Mouse (Mus musculus) adrenal gland, adult (tissue): ENCODE results near the gene 9230104L09Rik.

Source experiments
- DNase-seq, 2 experiments: peaks; one replicate each; pipeline ENCODE4 v3.0.0; 2022 to 2023; ENCODE audit warnings: low spot score in 1 of 2; ENCODE audit not compliant: inconsistent age in 2 of 2

The 9230104L09Rik gene

GRCm38 (mm10) chr2:148864966-148865365 lies at the start of gene 9230104L09Rik:
Gene 9230104L09Rik, minus strand, starts transcription at chr2:148865038.
- DNase-seq, result no peak

GRCm38 (mm10) chr2:148902286-148902685 lies 37.4 kb upstream of the 9230104L09Rik start:
- DNase-seq, result peak; percentile 67 to 89

- DNase-seq, result no peak
Observed at GRCm38 (mm10) chr2:148900305-148900704, 35.5 kb upstream of the 9230104L09Rik start.

DNA sequence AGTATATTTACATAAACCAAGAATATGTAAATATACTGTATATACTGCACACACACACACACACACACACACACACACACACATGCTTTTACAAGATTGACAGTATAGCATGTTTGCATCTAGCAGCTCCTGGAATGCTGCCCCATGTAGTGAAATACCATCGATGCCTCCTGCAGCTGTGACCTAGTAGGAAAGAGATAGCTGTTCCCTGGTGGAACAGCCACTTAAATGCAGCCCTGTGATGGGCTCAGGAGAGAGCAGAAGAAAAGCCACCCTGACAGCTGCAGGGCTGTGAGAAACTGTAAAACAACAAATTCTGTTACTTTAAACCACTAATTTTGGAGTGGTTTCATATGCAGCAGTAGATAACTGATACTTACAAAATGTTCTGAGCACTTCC lies 31.4 kb upstream of the 9230104L09Rik start:
- DNase-seq, result no peak

GRCm38 (mm10) chr2:148893107-148893506 lies 28.3 kb upstream of the 9230104L09Rik start:
- DNase-seq, result no peak

- no peak for DNase-seq
Observed at GRCm38 (mm10) chr2:148890021-148890851, 25.4 kb upstream of the 9230104L09Rik start.

- no peak for DNase-seq
Observed at GRCm38 (mm10) chr2:148889331-148890010, 24.6 kb upstream of the 9230104L09Rik start.

DNA sequence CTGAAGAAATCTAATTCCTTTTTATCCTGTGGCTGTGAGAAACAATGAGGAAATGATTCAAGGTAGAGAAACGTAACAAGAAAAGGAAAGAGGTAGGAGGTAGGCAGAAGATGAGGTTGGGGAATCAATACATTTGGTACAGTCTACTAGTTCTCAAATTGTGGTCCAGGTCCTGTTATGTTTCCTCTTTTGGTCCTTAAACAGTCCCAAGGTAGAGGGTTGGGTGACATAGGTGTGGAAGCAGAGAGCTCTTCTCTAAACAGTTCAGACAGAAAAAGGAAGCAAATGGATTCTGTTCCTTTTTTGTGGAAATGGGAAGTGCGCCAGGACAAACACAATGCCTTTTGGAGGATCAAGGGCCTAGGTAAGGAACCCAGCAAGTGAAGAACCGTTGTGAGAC lies 24.0 kb upstream of the 9230104L09Rik start:
- no peak for DNase-seq

GRCm38 (mm10) chr2:148884738-148885137 lies 19.9 kb upstream of the 9230104L09Rik start:
- DNase-seq, result no peak

DNA sequence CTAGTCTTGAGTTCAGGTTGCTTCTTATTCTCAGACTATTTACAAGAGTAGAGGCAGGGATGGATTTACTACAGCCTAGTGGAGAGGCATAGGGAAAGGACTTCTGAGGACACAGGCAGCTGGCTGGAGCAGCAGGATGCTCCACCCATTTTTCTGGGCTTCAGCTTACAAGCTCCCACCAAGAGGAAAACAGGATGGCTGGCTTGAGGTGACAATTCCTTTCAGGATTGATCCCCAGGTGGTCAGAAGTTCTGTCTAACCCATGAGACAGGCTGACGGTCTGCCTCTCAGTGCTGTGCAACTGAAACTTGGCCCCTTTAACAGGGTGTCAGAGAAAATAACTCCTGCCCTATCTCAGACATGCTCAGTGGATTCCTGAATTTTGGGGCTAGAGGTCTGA lies 14.4 kb upstream of the 9230104L09Rik start:
- peak in 1 of 2 experiments; percentile 36 for DNase-seq

DNA sequence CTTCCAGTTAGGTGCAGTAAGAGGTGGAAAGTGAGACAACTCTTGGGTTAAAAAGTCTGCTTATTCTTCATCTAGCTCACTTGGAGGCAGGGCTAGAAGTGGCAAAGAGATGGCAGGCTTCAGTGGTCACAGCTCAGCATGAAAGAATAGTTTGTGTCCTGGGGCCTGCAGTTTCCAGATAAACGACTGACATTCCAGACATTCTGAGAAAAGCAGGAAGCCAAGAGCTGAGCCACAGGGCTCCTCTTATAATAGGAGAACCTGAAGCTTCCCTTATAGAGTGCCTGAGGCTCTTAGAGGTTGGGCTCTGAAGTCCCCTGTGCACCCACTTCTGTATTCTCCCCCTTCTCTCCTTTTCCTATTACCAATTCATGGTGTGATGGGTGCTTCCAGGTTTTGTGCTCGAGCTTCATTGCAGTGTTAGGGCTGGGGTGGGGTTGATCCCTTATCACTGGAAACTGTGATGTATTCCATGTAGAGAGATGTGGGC lies 13.8 kb upstream of the 9230104L09Rik start:
- DNase-seq, result no peak

DNA sequence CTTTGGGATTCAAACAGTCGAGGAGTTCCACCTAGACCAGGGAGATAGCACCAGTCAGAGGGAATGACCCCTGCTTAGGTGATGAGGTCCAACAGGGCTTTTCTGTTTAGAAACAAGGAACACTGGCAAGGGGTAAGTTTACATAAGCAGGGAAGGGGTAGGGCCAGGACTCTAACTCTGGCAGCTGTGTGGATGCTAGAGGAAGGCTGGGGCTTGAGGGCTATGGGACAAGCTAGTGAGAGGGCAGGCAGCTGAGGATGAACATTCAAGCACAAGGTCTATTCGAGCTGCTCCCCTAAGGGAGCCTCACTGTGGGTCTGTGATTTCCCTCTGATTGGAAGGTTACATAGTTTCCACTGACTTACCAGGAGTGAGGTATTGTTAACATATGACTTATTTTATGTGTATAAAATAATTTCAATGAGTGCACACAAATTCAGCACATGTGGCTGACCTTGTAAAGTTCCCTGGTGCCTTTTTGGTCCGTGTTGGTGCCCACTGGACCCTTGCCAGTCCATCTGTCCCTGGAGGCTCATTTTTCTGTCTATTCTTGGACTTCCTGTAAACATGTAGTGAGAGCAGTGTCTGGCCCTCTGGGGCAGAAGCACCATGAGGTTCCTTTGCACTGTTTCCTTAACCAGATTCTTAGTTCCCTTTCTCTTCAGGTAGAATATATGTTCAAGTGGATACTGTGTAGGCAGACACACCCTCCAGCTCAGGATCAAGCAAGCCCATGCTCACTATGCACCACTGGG lies 12.4 kb upstream of the 9230104L09Rik start:
- DNase-seq, result peak; percentile 49 to 84

- DNase-seq, result peak; percentile 96 to 98
Observed at GRCm38 (mm10) chr2:148875335-148875811, 10.5 kb upstream of the 9230104L09Rik start, which contains the start of gene Cst3. Gene Cst3, minus strand, starts transcription at chr2:148875692.

- DNase-seq, result peak; percentile 33 to 76
Observed at GRCm38 (mm10) chr2:148874617-148875334, 9.9 kb upstream of the 9230104L09Rik start.

- DNase-seq, result peak in 1 of 2 experiments; percentile 41
Observed at GRCm38 (mm10) chr2:148874224-148874616, 9.4 kb upstream of the 9230104L09Rik start.

DNA sequence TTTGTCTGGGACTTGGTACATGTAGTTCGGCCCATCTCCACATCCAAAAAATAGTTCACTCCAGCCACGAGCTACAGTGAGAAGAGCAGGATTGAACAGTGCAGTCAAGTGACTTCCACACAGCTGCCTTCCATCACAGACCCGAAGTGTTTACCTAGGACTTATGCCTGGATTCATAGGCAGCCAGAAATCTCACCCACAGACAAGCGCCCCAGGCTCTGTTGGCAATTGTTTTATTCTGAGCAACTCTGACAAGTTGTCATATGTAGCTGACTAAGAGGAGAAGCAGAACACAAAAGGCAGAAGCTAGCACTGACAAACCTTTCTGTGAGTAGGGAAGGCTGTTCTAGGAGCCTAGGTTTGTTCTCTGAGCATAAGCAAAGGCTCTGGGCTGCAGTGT lies 8.0 kb upstream of the 9230104L09Rik start:
- peak in 1 of 2 experiments; percentile 35 for DNase-seq

- DNase-seq, result no peak
Observed at GRCm38 (mm10) chr2:148870526-148870925, 5.7 kb upstream of the 9230104L09Rik start.

GRCm38 (mm10) chr2:148868959-148869358 lies 4.1 kb upstream of the 9230104L09Rik start:
- DNase-seq, result no peak

DNA sequence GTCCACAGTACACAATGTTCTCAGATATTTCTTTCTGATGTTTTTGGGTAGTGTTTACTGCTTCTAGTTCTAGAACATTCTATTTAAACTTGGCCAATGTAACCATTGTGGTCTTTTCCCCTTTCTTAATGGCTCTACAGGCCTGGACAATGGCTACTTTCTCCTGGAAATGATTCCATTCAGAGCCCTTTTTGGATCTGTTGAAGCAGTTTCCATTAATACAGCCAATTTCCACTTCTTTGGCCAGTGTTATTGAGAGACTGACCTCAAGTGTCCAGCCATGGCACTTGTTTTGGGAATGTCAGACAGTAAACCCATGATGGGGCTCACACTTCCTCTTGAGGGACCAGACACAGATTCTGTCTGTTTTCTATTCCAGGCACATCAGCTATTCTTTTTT lies 3.1 kb downstream of the 9230104L09Rik start:
- no peak for DNase-seq

DNA sequence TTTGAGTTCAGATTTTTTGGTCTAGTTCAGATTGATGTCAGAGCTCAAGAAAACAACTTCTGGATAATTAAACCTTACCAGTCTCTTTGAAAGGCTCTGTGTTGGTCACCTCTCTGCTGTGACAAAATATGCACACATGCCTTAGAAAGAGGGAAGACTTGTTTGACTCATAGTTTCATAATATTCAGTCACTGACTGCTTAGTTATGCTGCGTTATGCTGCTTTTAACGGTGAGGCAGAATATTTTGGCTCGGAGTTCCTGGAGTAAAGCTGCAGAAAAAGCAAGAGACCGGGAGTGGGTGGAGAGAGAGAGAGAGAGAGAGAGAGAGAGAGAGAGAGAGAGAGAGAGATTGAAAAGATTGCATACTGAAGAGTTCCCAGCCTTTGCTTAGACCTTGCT lies 3.8 kb downstream of the 9230104L09Rik start:
- DNase-seq, result no peak
